Mouse (Mus musculus) NIH3T3 (cell line): ENCODE data around the gene Colec11.

ENCODE experiments used
- DNase-seq: peaks from one replicate; pipeline ENCODE4 v3.0.0-alpha.2; 2012; ENCODE audit warnings: low read depth

Gene Colec11

GRCm38 (mm10) chr12:28623195-28623594 is at the start of gene Colec11:
TSS of gene Colec11 (minus strand) at chr12:28623377.
- no peak for DNase-seq

GRCm38 (mm10) chr12:28667287-28667686 is 44.1 kb upstream of the Colec11 start:
- no peak for DNase-seq

- no peak for DNase-seq
Observed at GRCm38 (mm10) chr12:28666734-28667133, 43.6 kb upstream of the Colec11 start.

GRCm38 (mm10) chr12:28662628-28663027 is 39.5 kb upstream of the Colec11 start:
- DNase-seq = no peak

GRCm38 (mm10) chr12:28649141-28650110 is 26.2 kb upstream of the Colec11 start, which contains the start of gene Rnaseh1:
TSS of gene Rnaseh1 (plus strand) at chr12:28649602.
- DNase-seq = peak; percentile 95

GRCm38 (mm10) chr12:28638778-28639177 is 15.6 kb upstream of the Colec11 start:
- DNase-seq = no peak

- DNase-seq = no peak
Observed at GRCm38 (mm10) chr12:28636543-28636942, 13.4 kb upstream of the Colec11 start.

GRCm38 (mm10) chr12:28635535-28636476 is 12.6 kb upstream of the Colec11 start, which contains the start of gene Rps7:
TSS of gene Rps7 (minus strand) at chr12:28635953.
- DNase-seq = peak; percentile 96

- peak; percentile 47 for DNase-seq
Observed at GRCm38 (mm10) chr12:28635058-28635534, 11.9 kb upstream of the Colec11 start.

- no peak for DNase-seq
Observed at GRCm38 (mm10) chr12:28628436-28628835, 5.3 kb upstream of the Colec11 start.

GRCm38 (mm10) chr12:28627092-28627491 is 3.9 kb upstream of the Colec11 start:
- DNase-seq = no peak

- no peak for DNase-seq
Observed at GRCm38 (mm10) chr12:28625407-28625806, 2.2 kb upstream of the Colec11 start.

- no peak for DNase-seq
Observed at GRCm38 (mm10) chr12:28624251-28624650, 1.1 kb upstream of the Colec11 start.

- no peak for DNase-seq
Observed at GRCm38 (mm10) chr12:28622641-28623040, 536 bp downstream of the Colec11 start.

GRCm38 (mm10) chr12:28622167-28622532 is 1.0 kb downstream of the Colec11 start:
- no peak for DNase-seq

- DNase-seq = no peak
Observed at GRCm38 (mm10) chr12:28621451-28622166, 1.6 kb downstream of the Colec11 start.

- no peak for DNase-seq
Observed at GRCm38 (mm10) chr12:28617297-28617696, 5.9 kb downstream of the Colec11 start.

GRCm38 (mm10) chr12:28614401-28614800 is 8.8 kb downstream of the Colec11 start:
- DNase-seq = no peak

GRCm38 (mm10) chr12:28612391-28612790 is 10.8 kb downstream of the Colec11 start:
- DNase-seq = no peak

GRCm38 (mm10) chr12:28607546-28608305 is 15.5 kb downstream of the Colec11 start:
- no peak for DNase-seq

- DNase-seq = no peak
Observed at GRCm38 (mm10) chr12:28603494-28603893, 19.7 kb downstream of the Colec11 start.
